Mouse (Mus musculus) cortical plate, adult 2 months (tissue): Measurements from ENCODE around the gene Tomm20.

Source experiments
- CTCF ChIP-seq: fragments of 200-500 bp; IDR thresholded peaks from 2 replicates; pipeline ENCODE4 v1.5.1; 2011; ENCODE audit warnings: mild to moderate bottlenecking, control low read depth, low read length; ENCODE audit not compliant: insufficient read depth; ENCODE audit errors: extremely low read depth
- POLR2A ChIP-seq: fragments of 200-500 bp; IDR thresholded peaks from 2 replicates; pipeline ENCODE4 v1.6.1; 2011; ENCODE audit warnings: mild to moderate bottlenecking, low read length, control low read depth; ENCODE audit not compliant: insufficient read depth; ENCODE audit errors: extremely low read depth

- TF ChIP-seq CTCF (no peak; the same call in 1 of the 2 replicates), POLR2A (no peak)
Measured at GRCm38 (mm10) chr8:126907374-126907773, 38.3 kb downstream of the Tomm20 start.
